Mouse (Mus musculus) cerebellum, adult 2 months (tissue): ENCODE results near the gene Mas1.

ENCODE experiments used
- CTCF ChIP-seq: fragments of 200-500 bp; IDR thresholded peaks from 2 replicates; pipeline ENCODE4 v1.5.1; 2011; ENCODE audit warnings: low read depth, mild to moderate bottlenecking, control low read depth, low read length, moderate library complexity, borderline replicate concordance; ENCODE audit not compliant: insufficient read depth
- POLR2A ChIP-seq: fragments of 200-500 bp; IDR thresholded peaks from 2 replicates; pipeline ENCODE4 v1.6.1; 2011; ENCODE audit warnings: low read length, control low read depth, borderline replicate concordance; ENCODE audit not compliant: insufficient read depth

DNA sequence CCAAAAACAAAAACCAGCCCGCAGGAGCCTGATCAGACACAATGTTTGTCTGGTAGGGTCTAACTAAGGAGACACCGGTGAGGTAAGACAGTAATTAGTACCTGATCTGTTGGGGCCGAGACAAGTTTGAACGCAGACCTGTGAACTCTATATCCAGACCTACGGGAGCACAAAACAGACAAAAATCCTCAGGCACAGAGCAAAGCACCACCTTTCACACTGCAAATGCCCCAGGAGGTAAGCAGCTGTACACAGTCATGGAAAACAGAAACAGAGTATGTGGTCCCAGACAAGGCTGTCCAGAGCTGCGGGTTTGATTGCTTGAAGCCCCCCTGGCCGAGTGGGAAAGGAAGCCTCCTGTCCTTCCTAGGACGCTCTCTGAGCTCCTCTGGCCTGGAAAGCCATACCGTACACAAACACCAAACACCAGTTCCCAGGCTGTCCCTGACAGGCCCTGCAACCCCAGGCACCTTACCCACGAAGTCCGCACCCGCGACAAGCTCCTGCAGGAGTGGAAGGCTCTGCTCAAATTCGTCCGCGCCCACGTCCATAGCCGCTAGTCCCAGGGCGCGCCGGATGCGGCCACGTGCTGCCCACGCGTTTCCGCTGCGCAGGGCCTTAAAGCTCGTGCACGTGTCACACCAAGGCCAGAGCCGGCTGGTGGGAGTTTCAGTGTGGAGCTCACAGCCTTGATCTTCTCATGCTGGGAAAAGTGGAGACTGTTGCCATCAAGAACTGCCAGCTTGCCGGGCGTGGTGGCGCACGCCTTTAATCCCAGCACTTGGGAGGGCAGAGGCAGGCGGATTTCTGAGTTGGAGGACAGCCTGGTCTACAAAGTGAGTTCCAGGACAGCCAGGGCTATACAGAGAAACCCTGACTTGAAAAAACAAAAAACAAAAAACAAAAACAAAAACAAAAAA is 41.7 kb upstream of the Mas1 start, which contains the start of gene Pnldc1:
- no peak for TF ChIP-seq POLR2A
- TF ChIP-seq CTCF = no peak
